Mouse (Mus musculus) hindlimb bud, embryonic 11.5 days (tissue): ENCODE measurements at regions not wholly inside any gene's neighbourhood (a gene's known extent, or its start where the extent isn't known, plus 50 kb on each side); places are given as distances from the start of the nearest gene placed in this dataset.
"Not testable (repeated sequence)": the region's sequence is repeated elsewhere in the genome, so short reads cannot be mapped to it uniquely, and the experiment has no call there.

Source experiments
- DNase-seq: peaks from one replicate; pipeline ENCODE4 v3.0.0-alpha.2; 2012; ENCODE audit warnings: low read depth, low spot score; ENCODE audit errors: extremely low spot score

GRCm38 (mm10) chr5:5956716-5957115 is 207.6 kb upstream of the Steap1 start:
- DNase-seq = no peak

- no peak for DNase-seq
These were observed 206.7 kb upstream of the Steap1 start for GRCm38 (mm10) chr5:5955783-5956182.

- no peak for DNase-seq
These were observed 176.7 kb upstream of the Steap1 start for GRCm38 (mm10) chr5:5925796-5926195.

- no peak for DNase-seq
These were observed 167.3 kb upstream of the Steap1 start for GRCm38 (mm10) chr5:5916427-5916826.

GRCm38 (mm10) chr5:5889376-5889775 is 140.2 kb upstream of the Steap1 start:
- no peak for DNase-seq

- no peak for DNase-seq
These were observed 124.3 kb upstream of the Steap1 start for GRCm38 (mm10) chr5:5873425-5873824.

GRCm38 (mm10) chr5:5856146-5856724 is 107.1 kb upstream of the Steap1 start:
- DNase-seq = no peak

GRCm38 (mm10) chr5:5845805-5846496 is 96.8 kb upstream of the Steap1 start:
- peak; percentile 31 for DNase-seq

- DNase-seq = no peak
These were observed 95.2 kb upstream of the Steap1 start for GRCm38 (mm10) chr5:5844312-5844711.

GRCm38 (mm10) chr5:5838767-5839166 is 89.6 kb upstream of the Steap1 start:
- DNase-seq = no peak

GRCm38 (mm10) chr5:5822666-5823065 is 73.5 kb upstream of the Steap1 start:
- DNase-seq = not testable (repeated sequence)
